Mouse (Mus musculus): ENCODE data around the gene Vmo1.

DNA sequence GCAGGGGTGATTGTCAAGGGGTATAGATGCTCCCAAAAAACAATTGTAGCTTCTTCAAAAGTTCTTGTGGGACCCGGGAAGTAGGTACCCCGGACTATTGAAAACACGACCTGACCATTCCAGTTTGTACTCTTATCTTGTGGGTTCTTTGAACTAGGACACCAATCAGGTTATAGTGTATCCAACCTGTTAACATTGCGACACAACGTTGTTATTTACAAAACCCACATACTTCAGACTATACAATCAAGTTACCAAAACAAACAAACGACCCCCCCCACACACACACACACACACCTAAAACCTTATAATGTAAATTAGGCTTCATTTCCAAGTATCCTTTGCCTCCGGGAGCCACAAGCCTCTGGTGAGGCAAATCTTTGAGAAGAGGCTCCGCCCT is 10.4 kb upstream of the Vmo1 start:
- TF ChIP-seq GATA1 (IDR thresholded peaks at IDR 0.05; ENCODE audit: borderline replicate concordance, low read length) (no peak), FLI1 (IDR thresholded peaks at IDR 0.05; ENCODE audit: low read length) (no peak)
